Mouse (Mus musculus) adrenal gland, postnatal 25 days (tissue): ENCODE measurements around the gene Commd1. TPM values are rescaled to one million over a fixed set of nuclear protein-coding genes. Genes with fewer than 3 reads are reported as not detected.
A peak's percentile ranks its signal among the peaks of the same experiment; 100 is the strongest.

Experiments used
- DNase-seq: peaks from one replicate; pipeline ENCODE4 v3.0.0; 2021; ENCODE audit warnings: mixed read lengths
- total RNA-seq: library from RNA; stranded (reverse); gene quantifications from 2 replicates; pipeline ENCODE4 v1.2.3, GENCODE M21; 2021

The Commd1 gene
- total RNA-seq, 1 experiment from 2014 or later = 109 TPM

GRCm38 (mm10) chr11:22938983-22939382 lies 43.2 kb downstream of the Commd1 start:
- DNase-seq = no peak

- DNase-seq = no peak
These were observed 44.4 kb downstream of the Commd1 start for GRCm38 (mm10) chr11:22937716-22938316.

- DNase-seq = no peak
These were observed 45.6 kb downstream of the Commd1 start for GRCm38 (mm10) chr11:22936446-22937125.

- DNase-seq = no peak
These were observed 50.0 kb downstream of the Commd1 start for GRCm38 (mm10) chr11:22932167-22932566.

GRCm38 (mm10) chr11:22931320-22931905 lies 50.8 kb downstream of the Commd1 start:
- no peak for DNase-seq

- DNase-seq = no peak
These were observed 52.1 kb downstream of the Commd1 start for GRCm38 (mm10) chr11:22930129-22930528.

- peak; percentile 23 for DNase-seq
These were observed 53.5 kb downstream of the Commd1 start for GRCm38 (mm10) chr11:22928586-22929169.

- DNase-seq = no peak
These were observed 58.6 kb downstream of the Commd1 start for GRCm38 (mm10) chr11:22923606-22924005.

GRCm38 (mm10) chr11:22922546-22922945 lies 59.6 kb downstream of the Commd1 start:
- no peak for DNase-seq

GRCm38 (mm10) chr11:22919336-22919735 lies 62.8 kb downstream of the Commd1 start:
- DNase-seq = no peak

- no peak for DNase-seq
These were observed 64.4 kb downstream of the Commd1 start for GRCm38 (mm10) chr11:22917786-22918185.

- DNase-seq = no peak
These were observed 68.4 kb downstream of the Commd1 start for GRCm38 (mm10) chr11:22913744-22914143.

GRCm38 (mm10) chr11:22911831-22912230 lies 70.4 kb downstream of the Commd1 start:
- DNase-seq = no peak

- no peak for DNase-seq
These were observed 75.7 kb downstream of the Commd1 start for GRCm38 (mm10) chr11:22906453-22906865.

- no peak for DNase-seq
These were observed 79.3 kb downstream of the Commd1 start for GRCm38 (mm10) chr11:22902923-22903322.

- DNase-seq = no peak
These were observed 82.1 kb downstream of the Commd1 start for GRCm38 (mm10) chr11:22900041-22900440.

GRCm38 (mm10) chr11:22897642-22898041 lies 84.5 kb downstream of the Commd1 start:
- no peak for DNase-seq

- DNase-seq = no peak
These were observed 85.1 kb downstream of the Commd1 start for GRCm38 (mm10) chr11:22897127-22897526.

- DNase-seq = no peak
These were observed 89.1 kb downstream of the Commd1 start for GRCm38 (mm10) chr11:22893075-22893474.

GRCm38 (mm10) chr11:22892466-22892865 lies 89.7 kb downstream of the Commd1 start:
- DNase-seq = no peak

- DNase-seq = peak; percentile 26
These were observed 90.3 kb downstream of the Commd1 start for GRCm38 (mm10) chr11:22891876-22892275.

- DNase-seq = no peak
These were observed 90.9 kb downstream of the Commd1 start for GRCm38 (mm10) chr11:22891242-22891641.

GRCm38 (mm10) chr11:22889224-22889623 lies 93.0 kb downstream of the Commd1 start:
- no peak for DNase-seq
